Mouse (Mus musculus): ENCODE measurements around the gene Nol9. TPM values are rescaled to one million over a fixed set of nuclear protein-coding genes. Genes with fewer than 3 reads are reported as not detected.

Nol9 gene
- total RNA-seq, 2 experiments from 2014 or later = 32.0 to 33.1 TPM

DNA sequence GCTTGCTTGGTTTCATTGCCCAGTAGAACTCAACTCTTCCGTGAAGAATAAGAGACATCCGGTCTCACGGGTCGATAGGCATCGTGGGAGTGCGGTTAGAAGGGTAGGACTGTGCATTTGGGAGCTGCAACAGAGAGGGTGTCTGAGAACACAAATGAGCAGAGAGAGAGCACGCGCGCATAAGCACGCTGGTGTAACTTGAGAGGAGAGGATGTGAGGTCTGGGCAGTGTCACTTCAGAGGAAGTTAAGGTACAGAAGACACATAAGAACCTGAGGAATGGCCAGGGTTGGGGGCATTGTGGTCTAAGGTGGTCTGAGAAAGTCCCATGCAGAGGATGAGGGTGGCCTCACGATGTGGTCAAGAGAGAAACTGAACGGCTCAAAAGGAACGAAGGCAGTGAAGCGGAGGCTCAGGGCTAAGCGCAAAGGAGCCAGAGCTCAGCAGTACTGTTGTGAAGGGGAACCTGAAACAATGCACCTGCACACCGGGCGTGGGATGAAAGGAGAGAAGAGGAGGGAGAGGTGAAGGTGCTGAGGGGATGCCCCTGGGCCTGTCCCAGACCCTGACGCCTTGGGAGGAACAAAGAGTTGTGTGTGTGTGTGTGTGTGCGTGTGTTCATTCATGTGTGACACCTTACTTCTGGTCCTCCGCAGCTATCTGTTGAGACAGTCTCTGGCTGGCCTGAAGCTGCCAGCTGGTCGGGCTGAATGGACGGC is 3.0 kb downstream of the Nol9 start:
- intact Hi-C loops (cut with DNase I) = no loop called here
- no peak for DNase-seq

DNA sequence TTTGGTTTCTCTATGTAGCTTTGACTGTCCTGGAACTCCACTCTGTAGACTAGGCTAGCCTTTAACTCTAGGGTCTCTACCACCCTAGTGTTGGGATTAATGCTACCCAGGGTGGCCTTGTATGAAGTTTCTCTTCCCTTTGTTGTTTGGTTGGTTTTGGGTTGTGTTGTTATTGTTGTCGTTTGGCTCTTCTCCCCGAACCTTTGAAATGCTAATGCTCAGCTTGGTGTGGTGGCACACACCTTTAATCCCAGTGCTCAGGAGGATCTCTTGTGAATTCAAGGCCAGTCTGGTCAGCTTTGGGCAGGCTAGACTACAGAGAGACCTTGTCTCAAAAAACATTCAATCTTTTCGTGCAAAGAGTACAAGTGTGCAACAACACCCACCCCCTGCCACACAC is 4.0 kb downstream of the Nol9 start:
- intact Hi-C loops (cut with DNase I) = no loop called here
- no peak for DNase-seq

DNA sequence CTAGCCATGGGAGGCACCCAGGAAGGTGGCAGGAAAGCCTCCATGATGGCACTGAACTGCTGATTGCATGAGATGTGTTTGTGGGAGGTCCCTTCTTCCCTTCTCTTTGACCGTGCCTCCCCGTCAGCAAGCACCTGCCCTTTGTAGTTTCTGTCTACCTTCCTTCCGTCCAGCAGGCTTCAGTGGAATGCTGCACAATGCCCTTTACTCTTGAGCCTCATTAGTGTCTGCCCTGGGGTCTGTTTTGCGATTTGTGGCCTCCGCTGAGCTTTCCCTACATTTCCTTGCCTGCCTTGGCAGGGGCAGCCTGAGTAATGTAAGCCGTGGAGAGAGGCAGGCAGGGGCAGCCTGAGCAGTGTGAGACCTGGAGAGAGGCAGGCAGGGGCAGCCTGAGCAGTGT is 5.5 kb downstream of the Nol9 start:
- intact Hi-C loops (cut with DNase I) = no loop called here
- DNase-seq = no peak

DNA sequence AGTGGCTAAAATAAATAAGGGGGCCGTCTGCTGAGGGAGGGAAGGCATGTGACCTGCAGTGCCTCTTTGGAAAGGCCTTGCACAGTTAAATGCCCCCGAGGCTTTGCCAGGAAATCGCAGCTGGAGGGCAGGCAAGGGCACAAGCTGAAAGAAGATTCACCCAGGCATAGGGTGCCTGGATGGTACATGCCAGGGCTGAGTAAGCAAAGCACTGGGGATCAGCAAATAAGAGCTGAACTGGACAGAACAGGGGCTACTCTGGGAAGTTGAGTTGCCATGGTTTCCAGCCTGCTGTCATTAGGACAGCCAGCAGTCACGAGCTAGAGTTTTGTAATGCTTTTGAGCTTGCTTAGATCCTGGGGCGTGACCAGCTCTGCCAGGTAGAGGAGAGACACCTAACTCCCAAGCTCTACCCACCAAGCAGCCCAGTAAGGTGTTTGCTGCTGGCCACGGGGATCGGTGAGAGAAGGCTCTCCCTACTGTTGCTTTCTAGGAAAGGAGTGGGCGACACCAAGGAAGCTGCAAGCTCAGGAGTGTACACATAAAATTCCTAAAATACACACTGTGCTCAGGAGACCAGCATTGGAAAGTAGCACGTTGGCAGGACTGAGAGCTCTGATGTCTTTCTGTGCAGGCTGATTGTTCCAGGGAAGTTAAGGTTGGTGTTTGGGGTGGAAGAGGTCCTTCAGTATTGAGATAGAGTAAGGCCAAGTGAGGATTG is 23.4 kb downstream of the Nol9 start:
- DNase-seq = no peak
- intact Hi-C loops (cut with DNase I) = no loop called here

DNA sequence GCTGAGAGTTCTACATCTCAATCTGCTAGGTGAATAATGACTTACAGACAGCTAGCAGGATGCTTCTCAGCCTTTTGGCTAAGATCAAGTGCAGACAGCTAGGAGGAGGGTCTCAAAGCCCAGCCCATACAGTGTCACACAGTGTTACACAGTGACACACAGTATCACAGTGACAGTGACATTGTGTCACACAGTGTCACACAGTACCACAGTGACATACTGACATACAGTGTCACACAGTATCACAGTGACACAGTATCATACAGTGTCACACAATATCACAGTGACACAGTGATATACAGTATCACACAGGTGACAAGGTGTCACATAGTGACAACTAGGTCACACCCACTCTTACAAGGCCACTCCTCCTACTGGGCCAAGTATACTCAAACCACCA is 28.2 kb downstream of the Nol9 start:
- no peak for DNase-seq
- intact Hi-C loops (cut with DNase I) = no loop called here

DNA sequence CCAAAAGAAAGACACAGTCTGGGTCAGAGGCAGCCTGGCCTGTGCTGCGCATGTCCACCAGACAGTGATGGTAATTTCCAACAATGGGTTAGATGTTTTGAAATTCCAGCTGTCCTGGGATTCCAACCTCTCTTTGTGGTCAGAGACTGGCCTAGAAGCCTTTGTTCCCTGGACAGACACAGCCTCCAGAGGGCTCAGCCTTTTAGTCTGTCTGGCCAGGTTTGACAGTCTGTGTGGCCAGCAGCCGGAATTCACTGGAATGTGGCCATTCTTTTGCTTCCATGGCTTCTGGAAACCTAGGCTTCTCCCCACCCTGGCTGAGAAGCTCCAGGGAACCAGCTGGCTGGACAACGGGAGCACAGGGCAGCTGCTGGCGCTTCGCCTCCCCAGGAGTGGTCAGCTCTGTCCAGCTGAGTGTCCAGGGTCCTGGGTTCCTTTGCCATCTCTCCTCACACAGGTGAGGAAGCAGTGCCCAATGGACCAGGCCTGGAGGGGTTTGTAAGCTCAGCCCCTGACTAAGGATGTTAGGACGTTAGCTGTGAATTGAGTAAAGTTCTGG is 29.1 kb downstream of the Nol9 start:
- no peak for DNase-seq
- intact Hi-C loops (cut with DNase I) = no loop called here

DNA sequence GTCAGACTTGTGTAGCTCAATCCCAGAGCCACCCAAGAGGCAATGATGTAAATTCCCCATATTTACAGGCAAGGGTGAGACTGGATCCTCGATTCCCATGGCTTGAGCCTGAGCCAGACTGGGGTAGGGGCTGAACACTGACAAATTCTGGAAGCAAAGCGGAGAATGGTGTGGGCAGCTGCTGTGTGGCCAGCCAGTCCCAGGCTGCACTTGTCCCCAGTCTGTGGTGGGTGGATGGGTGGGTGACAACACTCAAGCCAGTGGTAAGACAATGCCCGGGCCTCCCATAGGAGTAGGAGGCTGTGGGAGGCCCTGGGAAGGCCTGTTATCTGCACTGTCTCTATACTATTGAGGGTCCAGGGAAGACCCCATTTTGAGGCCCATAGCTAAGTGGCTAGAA is 30.1 kb downstream of the Nol9 start:
- DNase-seq = no peak
- intact Hi-C loops (cut with DNase I) = no loop called here

DNA sequence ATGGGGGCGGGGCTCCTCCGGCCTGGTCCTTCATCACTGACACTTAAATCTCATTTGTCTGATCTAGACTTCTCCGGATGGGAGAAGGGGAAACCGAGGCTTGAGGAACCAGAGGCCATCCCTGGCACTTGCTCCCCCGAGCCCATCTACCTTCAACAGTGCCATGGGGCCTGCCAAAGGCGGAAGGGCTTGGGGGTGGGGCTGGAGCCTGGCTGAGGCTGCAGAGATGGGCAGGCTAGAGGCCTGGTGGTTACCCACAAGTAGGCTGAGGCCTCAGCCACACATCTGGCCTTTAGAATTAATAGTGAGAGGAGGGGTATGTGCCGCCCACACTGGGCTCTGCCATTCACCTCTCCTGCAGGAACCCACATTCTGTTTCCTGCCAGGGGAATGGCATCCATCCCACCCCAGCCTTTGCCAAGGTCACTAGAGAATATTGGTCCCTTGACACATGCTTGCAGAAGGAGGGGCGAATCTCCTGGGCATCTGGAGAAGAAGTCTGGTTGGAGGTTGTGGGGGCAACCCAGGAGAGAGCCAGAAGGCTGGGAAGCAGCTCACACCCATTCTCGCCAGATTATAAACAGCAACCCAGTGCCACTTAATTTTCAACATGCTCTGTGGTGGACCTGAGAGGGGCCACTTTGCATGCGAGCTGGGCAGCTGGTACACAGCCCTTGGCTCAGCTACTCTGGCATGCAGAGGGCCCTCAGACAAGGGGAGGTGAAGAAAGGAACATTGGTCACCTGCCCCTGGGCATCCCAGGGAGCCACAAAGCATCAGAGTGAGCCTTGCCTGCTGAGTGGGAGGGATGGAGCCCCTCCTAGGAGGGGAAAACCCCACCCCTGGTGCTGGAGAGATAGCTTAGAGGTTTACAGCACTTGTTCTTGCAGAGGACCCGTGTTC is 31.6 kb downstream of the Nol9 start:
- DNase-seq = no peak
- intact Hi-C loops (cut with DNase I) = no loop called here

DNA sequence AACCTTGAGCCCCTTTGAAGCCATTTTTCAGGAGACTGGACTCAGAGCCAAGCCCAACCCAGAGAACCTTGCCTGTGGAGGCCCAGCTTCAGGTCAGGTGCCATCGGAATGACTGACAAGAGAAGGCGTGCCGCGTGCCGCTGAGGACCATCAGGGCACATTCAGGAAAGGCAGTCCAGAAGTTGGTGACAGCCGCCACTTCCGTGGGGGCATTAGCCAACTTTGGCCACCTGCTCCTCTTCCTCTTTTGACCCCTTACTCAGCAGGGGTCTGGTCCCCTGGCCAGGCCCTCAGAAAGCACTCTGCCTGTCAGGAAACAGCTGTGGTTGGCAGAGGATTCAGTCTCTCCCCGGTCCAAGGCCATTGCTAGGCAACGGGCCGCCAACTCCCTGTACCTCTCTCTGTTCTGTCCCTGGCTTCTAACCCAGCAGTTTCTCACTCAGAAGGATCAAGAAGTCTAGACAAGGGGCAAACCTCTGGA is 33.0 kb downstream of the Nol9 start, which contains the start of gene Plekhg5:
TSS of gene Plekhg5 (plus strand) at position 378 of the 481 bp plus-strand sequence.
- peak; percentile 77 for DNase-seq
- intact Hi-C loops (cut with DNase I) = no loop called here

DNA sequence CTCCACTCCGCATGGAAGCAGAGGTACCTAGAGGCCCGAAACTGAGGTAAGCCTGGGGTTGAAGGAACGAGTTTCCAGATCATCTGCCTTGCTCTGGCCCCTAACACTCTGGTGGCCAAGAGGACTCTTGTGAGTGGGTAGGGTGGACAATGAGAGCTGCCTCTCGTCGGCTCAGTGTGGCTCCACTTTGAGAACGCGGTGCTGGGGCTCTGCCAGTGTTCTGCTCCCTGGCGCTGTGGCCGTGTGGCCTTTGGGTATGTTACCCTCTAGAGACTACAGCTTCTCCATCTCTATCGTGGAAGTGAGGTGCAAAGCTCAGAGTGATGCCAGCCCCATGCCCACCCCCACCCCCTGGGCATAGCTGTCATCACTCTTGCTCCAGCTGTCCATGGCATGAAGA is 33.5 kb downstream of the Nol9 start:
- intact Hi-C loops (cut with DNase I) = no loop called here
- no peak for DNase-seq

DNA sequence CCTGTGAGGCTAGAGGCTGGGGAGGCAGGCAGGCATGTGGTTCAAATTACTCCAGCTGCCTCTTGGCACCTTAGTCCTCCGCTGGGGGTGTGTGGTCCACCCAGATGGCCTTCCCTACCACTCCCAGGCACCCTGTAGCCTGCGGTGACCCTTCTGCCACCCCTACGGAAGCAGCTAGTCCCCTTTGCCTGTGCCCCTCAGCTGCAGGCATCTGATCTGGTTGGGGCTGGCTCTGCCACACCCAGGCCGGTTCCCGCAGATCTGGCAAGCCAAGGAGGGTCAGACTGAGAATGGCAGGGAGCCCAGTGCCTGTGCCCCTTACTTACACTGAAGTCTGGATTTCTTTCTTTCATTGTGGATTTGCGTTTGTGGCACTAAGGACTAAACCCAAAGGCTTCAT is 34.6 kb downstream of the Nol9 start:
- DNase-seq = no peak
- intact Hi-C loops (cut with DNase I) = no loop called here

DNA sequence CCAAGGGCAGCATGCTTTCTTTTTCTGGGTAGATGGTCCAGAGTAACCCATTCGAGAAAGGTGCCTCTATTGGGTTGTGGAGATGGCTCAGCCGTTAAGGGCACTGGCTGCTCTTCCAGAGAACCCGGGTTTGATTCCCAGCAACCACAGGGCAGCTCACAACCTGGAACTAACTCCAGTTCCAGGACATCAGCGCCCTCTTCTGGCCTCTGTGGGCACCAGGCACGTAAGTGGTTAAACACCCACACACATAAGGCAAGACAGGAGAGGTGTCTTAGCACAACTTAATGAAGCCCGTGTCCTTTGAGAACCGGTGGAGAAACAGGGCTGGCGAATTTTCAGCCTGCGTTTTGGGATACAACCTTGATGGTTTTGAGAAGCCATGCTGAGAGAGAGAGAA is 35.4 kb downstream of the Nol9 start:
- DNase-seq = no peak
- intact Hi-C loops (cut with DNase I) = no loop called here

DNA sequence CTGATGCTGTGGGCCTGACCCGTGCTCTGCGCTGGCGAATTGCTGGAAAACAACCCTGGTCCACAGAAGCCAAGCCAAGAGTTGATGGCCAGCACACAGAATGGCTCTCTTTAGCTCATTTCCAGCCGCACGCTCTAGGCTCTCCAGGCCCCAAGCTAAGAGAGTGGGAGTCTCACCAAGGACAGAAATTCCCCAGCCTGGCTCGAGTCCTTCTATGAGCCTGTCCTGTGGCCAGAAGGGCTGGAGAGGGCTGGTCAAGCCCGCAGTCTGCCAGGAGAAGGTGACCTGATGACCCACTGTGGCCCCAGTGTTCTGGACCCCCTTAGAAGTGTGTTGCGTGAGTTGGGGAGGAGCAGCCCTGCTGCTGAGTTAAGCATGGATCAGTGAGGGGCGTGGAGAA is 38.1 kb downstream of the Nol9 start:
- intact Hi-C loops (cut with DNase I) = no loop called here
- DNase-seq = no peak

DNA sequence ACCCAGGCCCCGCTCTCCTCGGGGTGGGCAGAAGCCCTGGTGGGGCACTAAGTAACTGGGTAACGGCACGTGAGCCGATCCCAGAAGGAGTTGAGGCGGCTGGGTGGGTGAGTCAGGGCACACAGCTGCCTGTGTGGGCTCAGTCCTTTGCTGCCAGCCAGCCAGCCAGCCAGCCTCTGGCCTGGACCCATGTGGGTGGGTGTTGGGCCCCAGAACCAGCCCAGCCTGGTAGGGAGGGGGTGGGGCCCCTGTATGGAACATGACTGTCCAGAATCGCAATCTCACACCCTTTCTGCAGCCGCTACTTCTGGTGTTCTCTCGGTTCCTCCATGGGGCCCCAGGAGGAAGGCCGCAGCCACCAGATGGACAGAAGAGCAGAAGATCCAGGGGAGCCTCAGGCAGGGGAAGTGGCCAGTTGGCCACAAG is 39.0 kb downstream of the Nol9 start:
- intact Hi-C loops (cut with DNase I) = no loop called here
- no peak for DNase-seq

DNA sequence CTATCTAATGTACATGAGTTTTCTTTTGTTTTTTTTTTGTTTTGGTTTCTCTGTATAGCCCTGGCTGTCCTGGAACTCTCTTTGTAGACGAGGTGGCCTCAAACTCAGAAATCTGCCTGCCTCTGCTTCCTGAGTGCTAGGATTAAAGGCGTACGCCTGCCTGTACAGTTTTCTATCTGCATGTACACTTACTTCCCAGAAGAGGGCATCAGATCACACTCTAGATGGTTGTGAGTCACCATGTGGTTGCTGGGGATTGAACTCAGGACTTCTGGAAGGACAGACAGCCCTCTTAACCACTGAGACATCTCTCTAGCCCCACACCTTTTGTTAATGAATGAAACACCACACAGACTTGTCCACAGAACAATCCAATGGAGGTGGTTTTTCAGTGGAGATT is 40.1 kb downstream of the Nol9 start:
- intact Hi-C loops (cut with DNase I) = no loop called here
- no peak for DNase-seq

DNA sequence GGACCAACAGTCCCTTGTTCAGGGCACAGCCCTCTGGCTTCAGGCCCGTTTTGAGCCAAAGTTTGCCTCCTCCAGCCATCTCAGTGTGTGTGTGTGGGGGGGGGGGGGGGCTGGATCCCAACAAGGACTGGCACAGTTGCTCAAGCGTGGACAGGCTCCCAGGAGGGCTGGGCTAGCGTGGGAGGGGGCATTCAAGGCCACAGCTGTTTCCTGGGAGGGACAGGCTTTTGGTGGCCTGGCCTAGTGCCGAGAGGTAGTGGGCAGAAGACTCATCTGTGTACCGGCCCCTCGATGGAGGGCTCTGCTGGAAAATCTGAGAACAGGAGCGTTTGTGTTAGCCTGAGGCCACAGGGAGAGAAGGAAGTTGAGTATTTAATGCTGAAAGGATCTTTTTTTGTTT is 40.8 kb downstream of the Nol9 start:
- intact Hi-C loops (cut with DNase I) = no loop called here
- DNase-seq = no peak

DNA sequence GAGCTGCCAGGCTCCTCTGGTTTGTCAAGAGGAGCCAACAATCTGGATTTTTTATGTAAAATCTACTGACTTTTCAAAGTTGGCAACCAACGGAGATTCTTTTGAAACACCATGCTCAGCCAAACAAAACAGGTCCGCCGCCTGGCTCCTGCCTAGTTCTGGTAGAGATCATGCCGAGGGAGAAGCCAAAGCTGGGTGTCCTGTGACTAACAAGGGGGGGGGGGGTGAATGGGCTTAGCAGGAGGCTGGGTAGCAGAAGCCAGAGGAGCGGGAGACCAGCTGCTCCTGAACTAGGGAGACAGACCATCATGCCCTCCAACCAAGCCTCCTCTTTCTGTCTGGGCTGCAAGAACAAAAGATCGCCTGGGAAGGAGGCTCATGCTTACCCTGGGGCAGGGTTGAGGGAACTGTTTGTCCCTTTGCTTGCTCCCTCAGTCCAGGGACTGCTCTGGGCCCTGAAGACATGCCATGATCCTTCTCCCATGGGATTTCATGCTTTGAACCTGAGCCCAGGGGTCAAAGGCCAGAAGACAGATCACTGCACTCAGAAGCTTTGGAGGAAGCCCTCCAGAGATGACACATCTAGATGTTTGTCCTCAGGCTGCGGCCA is 44.6 kb downstream of the Nol9 start:
- DNase-seq = no peak
- intact Hi-C loops (cut with DNase I) = no loop called here

DNA sequence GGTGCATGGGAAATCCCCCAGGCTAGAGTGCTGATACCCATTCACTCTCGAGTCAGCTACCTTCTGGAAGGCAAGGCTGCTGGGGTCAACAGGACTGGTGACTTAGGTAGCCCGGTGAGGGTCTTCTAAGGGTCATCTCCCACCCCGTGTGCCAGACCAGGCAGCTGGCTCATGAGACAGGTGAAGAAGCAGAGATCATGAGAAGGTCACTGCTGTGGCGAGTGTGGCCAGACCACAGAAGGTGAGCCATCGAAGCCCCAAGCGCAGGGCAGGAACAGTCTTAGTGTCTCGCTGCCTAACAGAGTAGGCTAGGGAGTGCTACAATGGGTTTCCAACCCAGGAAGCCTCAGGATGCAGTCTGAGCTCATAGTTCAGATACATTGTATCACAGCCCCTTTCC is 45.5 kb downstream of the Nol9 start:
- no peak for DNase-seq
- intact Hi-C loops (cut with DNase I) = no loop called here

DNA sequence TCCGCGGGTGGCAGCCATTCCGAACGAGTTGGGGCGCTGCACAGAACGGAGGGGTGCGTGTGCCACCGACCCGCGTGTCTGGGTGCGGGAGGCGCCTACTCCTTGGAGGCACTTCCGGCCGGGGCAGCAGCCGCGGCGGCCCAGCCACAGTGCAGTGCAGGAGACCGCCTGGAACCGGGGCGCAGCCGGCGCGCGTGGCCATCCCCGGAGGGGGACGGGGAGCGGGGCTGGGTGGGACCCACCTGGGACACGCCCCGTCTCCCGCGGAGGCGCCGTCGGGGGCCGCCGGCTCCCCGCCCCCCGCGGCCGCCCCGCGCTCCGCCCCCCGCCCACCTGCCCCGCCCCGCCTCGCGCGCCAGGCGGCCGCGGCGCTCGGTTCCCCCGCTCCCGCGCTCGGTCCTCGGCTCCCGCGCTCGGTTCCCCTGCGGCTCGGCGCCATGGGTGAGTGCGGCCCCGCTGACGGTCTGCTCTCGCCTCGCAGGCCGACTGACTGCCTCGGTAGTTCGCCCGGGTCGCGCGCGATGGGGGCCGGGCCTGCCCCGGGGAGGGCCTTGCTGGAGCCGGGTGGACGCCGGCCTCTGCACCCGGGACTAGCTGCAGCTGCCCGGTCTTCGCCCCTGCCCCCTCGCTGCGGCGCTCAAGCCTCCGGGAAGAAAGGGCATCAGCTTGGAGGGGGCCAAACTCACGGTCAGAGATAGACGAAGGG is 47.5 kb downstream of the Nol9 start:
- DNase-seq = no peak
- intact Hi-C loops (cut with DNase I) = no loop called here

Measured in left cerebral cortex, postnatal 4 days (tissue).